Mouse (Mus musculus): ENCODE data around the gene Tecpr2. TPM values are rescaled to one million over a fixed set of nuclear protein-coding genes. Genes with fewer than 3 reads are reported as not detected.

Gene Tecpr2
- polyA plus RNA-seq, 1 experiment, result 5.3 TPM

DNA sequence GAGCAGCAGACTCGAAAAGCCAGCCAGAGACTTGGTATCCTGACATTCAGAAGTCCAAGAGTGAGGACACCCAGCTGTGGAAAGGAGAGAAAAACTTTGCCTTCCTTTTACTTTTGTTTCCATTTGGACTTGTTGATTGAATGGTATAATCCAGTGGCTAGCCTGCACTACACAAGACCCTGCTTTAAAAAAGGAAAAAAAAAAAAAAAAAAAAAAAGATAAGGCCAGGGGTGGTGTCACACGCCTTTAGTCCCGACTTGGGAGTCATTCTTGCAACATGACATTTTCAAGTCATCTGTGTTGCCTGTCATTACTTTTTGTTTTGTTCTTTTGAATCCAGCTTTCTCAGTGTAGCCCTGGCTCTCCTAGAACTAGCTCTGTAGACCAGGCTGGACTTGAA, 132.5 kb downstream of the Tecpr2 start:
- no peak for DNase-seq
- WGBS, result 48% methylated on average over 3 of the region's 3 CpGs
- no peak for TF ChIP-seq POLR2A (IDR thresholded peaks at IDR 0.05; ENCODE audit: borderline replicate concordance, extremely low read depth, low read depth, low read length)
- TF ChIP-seq CTCF (IDR thresholded peaks at IDR 0.05; ENCODE audit: insufficient read depth, low read length), result no peak

More for the DNA sequence above, 132.5 kb downstream of the Tecpr2 start:
- Histone ChIP-seq H3K4me1 (ENCODE audit: control insufficient read depth, insufficient read depth, low read length) (no peaks in the 10 kb centered on the region), H3K4me3 (replicated peaks; ENCODE audit: extremely low read depth, low read depth, low read length) (no peak overlapping the region)

Other genes with a start within 250 kb of the Tecpr2 start
- gene 1700001K19Rik, start 206.6 kb upstream of the Tecpr2 start, polyA plus RNA-seq (2012; rRNA removed), result not detected in 2 replicates
- 65.6 and 105 TPM in 2 replicates for gene Hsp90aa1, start 186.5 kb upstream of the Tecpr2 start, polyA plus RNA-seq (2012; rRNA removed)
- 13.5 and 16.2 TPM in 2 replicates for gene Wdr20, start 151.3 kb upstream of the Tecpr2 start, polyA plus RNA-seq (2012; rRNA removed)
- gene Mok, start 48.3 kb upstream of the Tecpr2 start, polyA plus RNA-seq (2012; rRNA removed), result 4.2 and 4.7 TPM in 2 replicates
- gene Zfp839, start 39.0 kb upstream of the Tecpr2 start, polyA plus RNA-seq (2012; rRNA removed), result 5.2 and 5.7 TPM in 2 replicates
- gene Cinp, start 119 bp upstream of the Tecpr2 start, polyA plus RNA-seq (2012; rRNA removed), result 30.2 and 34.8 TPM in 2 replicates
- 20.6 and 24.5 TPM in 2 replicates for gene Ankrd9, start 89.8 kb downstream of the Tecpr2 start, polyA plus RNA-seq (2012; rRNA removed)
- gene Rcor1, start 150.1 kb downstream of the Tecpr2 start, polyA plus RNA-seq (2012; rRNA removed), result 6.7 and 12.0 TPM in 2 replicates